Mouse (Mus musculus) gastrocnemius, postnatal 25 days (tissue): ENCODE data around the gene Fam114a2. TPM values are rescaled to one million over a fixed set of nuclear protein-coding genes. Genes with fewer than 3 reads are reported as not detected.

ENCODE experiments used
- DNase-seq: peaks from one replicate; pipeline ENCODE4 v3.0.0; 2022
- total RNA-seq, 2 experiments: library from RNA; stranded (reverse); gene quantifications; 1 replicate in 1 of 2; 2 replicates in 1 of 2; pipeline ENCODE4 v1.2.3; 2021

Gene Fam114a2
- total RNA-seq, 2 experiments from 2014 or later = 45.8 to 46.8 TPM

- DNase-seq = no peak
Observed at GRCm38 (mm10) chr11:57519304-57519703, 887 bp upstream of the Fam114a2 start.

DNA sequence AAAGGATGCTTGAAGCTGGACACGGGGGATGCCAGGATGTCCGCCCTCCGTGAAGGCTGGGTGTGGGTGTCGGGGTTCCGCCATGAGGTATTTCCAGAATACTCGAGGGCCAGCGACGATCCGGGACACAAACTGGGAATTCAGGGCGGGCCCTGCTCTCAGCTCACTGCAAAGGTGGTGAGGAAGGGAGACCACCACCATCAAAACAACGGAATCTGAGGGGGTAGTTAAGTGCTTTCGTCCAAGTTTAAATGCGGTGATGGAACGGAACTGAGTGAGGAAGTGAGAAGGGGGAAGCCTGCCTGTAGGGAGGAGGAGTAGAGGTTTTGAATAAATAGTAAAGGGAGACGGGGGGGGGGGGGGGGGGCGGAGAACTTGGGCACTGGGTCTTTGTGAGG is 333 bp upstream of the Fam114a2 start:
- DNase-seq = no peak

GRCm38 (mm10) chr11:57516946-57517441 is 1.4 kb downstream of the Fam114a2 start:
- DNase-seq = no peak

GRCm38 (mm10) chr11:57515218-57515617 is 3.2 kb downstream of the Fam114a2 start:
- no peak for DNase-seq

DNA sequence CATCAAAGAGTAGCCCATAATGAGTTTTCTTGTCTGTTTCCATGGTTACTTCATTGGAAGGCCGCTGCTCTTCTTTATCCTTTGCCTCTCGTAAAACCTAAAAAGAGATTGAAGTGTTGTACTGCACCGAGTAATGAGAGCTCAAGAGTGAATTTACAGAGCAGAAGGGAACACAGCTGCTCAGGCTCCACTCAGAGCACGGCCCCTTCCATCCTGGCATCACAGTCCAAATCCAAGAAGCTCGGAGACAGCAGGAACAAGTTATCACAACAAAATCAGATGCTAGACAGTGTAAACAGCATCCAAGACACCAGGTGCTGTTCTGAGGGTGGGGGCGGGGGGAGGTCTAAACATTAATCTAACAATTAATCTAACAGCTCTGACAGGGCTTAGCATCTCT is 11.5 kb downstream of the Fam114a2 start:
- DNase-seq = no peak

- no peak for DNase-seq
Observed at GRCm38 (mm10) chr11:57503155-57503554, 15.3 kb downstream of the Fam114a2 start.

DNA sequence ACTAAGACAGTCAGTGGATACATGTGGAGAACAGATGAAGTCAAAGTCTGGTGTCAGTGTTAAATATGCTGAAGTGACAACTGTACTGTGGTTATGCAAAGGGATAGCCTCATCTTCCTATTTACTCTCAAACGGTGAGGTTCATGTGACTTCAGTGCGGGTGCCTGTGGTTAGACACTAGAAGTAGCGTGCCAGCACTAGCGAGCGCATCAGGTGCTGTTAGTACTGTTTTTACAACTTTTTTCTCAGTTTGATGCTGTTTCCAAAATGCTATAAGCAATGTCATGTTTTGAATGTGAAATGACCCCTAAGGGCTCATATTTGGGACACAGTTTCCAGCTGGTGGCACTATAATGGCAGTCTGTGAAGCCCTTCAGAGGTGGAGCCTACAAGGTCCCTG is 20.2 kb downstream of the Fam114a2 start:
- no peak for DNase-seq

- DNase-seq = no peak
Observed at GRCm38 (mm10) chr11:57497701-57498100, 20.7 kb downstream of the Fam114a2 start.

GRCm38 (mm10) chr11:57496462-57497039 is 21.9 kb downstream of the Fam114a2 start:
- DNase-seq = no peak

DNA sequence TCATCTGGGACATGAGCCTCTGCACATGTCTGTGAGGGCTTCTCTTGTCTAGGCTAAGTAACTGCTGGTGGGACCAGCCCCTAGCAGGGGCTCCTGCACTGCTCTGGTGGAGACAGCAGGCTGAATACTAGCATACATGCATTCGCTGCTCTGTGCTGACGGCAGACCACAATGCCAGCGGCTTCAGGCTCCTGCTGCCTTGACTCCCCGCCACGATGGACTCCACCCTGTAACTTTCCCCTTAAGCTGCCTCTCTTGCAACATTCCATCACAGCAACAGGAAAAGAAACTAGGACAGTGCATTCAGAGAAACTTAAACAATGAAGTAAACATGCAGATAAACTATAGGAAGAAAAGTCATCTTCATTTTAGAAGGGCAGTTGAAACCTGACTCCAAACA is 30.0 kb downstream of the Fam114a2 start:
- DNase-seq = no peak

GRCm38 (mm10) chr11:57478077-57478476 is 40.3 kb downstream of the Fam114a2 start:
- no peak for DNase-seq

DNA sequence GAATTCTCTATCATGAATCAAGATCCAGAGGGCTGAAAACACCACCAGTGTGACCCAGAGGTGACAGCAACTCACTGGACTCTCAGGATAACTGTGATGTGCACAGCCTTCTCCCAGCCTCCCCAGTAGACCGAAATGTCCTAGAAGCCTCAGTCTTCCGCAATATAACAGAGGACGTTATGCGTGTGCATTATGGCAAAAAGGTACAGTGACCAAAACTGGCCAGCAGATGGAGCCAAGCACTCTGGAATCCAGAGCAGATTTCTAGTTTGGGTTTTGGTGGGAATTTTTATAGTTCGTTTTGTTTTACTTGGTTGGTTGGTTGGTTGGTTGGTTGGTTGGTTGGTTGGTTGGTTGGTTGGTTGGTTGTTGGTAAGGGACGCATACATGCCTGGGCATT is 43.3 kb downstream of the Fam114a2 start:
- DNase-seq = no peak

GRCm38 (mm10) chr11:57474296-57474941 is 44.0 kb downstream of the Fam114a2 start:
- DNase-seq = no peak

GRCm38 (mm10) chr11:57470979-57471378 is 47.4 kb downstream of the Fam114a2 start:
- no peak for DNase-seq

GRCm38 (mm10) chr11:57470056-57470455 is 48.4 kb downstream of the Fam114a2 start:
- no peak for DNase-seq

GRCm38 (mm10) chr11:57468706-57469105 is 49.7 kb downstream of the Fam114a2 start:
- no peak for DNase-seq

DNA sequence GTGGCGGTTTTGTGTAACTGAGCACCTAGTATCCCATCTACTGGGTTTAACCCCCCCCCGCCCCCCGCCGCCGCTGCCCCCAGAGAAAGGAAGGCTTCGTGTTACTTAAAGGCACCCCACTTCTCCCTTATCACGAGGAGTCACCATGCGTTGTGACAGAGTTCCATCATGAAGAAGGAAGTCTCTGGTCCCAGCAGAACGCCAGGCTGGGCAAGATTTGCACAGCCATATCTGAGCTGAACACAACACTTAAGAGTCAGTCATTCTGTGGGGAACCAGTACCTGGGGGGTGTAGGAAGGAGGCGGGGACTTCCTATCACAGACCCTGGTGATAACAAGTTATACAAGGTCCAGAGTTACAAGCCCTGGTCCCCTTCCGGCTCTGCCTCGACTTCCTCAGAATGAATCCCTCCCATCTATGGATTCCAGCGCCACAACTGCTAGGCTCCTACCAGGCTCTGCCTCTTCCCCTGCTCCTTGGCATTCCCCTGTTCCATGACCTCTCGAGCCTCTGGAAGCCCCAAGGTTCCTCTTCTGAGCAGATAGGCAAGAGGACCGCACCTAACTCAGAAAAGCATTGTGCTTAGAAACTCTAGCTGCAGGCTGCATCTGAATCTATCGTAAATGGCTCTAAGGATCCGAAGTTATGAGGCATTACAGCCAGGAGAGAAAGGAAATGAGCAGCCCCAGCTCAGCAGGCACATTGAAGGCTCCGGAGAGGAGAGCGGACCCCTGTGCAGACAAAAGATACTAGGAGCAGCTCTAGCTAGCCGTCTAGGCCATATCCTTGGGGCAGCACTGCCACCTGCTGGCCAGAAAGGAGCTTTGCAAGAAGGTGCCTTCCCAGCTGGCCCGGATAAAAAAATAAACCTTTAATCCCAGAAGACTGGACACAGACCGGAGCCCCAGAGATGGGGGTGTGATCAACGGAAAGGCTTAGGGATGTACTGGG is 51.0 kb downstream of the Fam114a2 start:
- no peak for DNase-seq

- no peak for DNase-seq
Observed at GRCm38 (mm10) chr11:57465844-57466243, 52.6 kb downstream of the Fam114a2 start.

DNA sequence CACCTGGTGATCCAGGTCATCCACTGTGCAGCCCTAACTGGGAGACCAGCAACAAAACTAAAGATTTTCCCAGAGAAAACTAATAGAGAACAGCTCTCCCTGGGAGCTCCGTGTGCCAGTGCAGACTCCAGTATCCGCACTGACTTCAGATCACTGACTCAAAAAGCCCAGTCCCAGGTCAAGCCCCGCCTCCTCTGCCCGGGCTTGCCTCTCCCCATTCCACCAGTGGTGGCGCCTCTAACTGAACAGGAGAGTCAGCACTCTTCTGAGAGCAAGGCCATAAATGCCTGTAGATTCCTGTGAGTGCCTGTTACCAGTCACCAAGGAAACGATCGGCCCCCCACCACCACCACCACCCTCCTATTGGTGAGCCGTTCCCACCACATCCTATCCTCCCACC is 53.4 kb downstream of the Fam114a2 start:
- DNase-seq = no peak

- peak; percentile 18 for DNase-seq
Observed at GRCm38 (mm10) chr11:57459759-57460158, 58.7 kb downstream of the Fam114a2 start.

GRCm38 (mm10) chr11:57454421-57454820 is 64.0 kb downstream of the Fam114a2 start:
- DNase-seq = no peak

GRCm38 (mm10) chr11:57445237-57445962 is 73.0 kb downstream of the Fam114a2 start:
- DNase-seq = no peak
